Mouse (Mus musculus): ENCODE data around the gene Eaf2.

Eaf2 gene

GRCm38 (mm10) chr16:36874583-36875275 is at the start of gene Eaf2, which contains the start of gene Golgb1:
Eaf2 (minus strand) TSS chr16:36875003.
Golgb1 (plus strand) TSS chr16:36875140.
- in situ Hi-C loops (cut with MboI) = no loop called here

DNA sequence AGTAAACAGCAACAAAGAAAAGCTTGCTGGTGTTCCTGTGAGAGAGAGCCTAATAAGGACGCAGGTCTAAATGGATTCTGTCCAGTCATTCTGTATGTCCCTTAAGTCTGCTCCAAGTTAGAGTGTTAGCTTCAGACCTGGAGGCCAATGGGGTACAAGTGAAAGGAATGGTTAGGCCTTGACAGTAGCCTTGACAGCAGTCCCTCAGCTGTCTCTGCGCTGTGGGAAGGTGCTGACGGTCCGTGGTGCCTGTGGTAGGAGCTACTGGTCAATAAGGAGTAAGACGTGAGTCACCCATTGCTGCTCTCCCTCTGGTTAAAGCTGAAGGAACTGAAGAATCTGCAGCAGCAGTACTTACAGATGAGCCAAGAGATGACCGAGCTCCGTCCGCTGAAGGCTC is 49.5 kb upstream of the Eaf2 start:
- in situ Hi-C loops (cut with MboI) = no loop called here

DNA sequence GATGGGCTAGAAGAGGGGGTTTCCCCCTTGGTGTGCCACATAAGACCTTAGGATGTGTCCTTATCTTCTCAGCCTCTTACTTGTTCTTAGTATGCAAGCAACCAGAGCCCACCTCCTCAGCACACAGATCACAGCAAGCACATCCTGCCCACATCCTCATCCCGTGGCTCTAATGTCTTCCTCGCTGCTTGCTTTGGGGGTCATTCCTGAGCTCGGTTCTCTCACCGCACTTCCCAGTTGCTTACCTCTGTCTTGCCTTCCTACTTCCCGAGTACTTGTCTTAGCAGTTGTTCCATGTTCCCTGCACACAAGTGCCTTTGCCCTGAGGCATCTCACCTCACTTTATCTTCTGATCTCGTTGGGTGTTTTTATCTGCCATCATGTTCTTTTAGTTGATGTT is 47.2 kb upstream of the Eaf2 start:
- in situ Hi-C loops (cut with MboI) = no loop called here

- in situ Hi-C loops (cut with MboI) = no loop called here
Measured at GRCm38 (mm10) chr16:36921067-36921613, 46.3 kb upstream of the Eaf2 start.

DNA sequence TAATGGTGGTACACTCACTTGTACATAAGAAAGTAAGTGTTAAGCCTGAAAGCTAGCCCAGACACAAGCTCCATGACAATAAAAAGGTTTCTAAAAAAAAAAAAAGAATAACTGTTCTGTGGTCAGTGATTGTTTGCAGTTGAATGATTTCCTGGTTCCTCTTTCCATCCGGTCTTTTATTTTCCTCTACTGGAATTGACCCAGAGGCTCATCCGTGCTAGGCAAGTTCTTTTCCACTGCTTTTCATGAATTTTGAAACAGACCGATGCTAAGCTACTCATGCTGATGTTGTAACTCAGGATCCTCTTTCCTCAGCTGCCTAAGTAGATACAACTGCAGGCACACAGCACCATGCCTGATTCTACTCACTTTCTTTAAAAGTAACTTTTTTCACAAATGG is 45.6 kb upstream of the Eaf2 start:
- in situ Hi-C loops (cut with MboI) = no loop called here

- in situ Hi-C loops (cut with MboI) = no loop called here
Measured at GRCm38 (mm10) chr16:36918505-36918904, 43.7 kb upstream of the Eaf2 start.

DNA sequence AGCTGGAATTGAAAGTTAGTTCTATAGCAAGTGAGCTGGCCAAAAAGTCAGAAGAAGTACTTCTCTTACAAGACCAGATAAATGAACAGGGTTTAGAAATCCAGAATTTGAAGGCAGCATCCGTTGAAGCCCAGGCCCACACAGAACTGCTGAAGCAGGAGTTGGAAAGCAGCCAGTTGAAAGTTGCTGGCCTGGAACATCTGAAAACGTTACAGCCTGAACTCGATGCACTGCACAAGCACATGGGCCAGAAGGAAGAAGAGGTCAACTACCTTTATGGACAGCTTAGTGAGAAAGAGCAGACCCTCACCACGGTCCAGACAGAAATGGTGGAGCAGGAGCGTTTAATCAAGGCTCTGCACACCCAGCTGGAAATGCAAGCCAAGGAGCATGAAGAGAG is 39.4 kb upstream of the Eaf2 start:
- in situ Hi-C loops (cut with MboI) = no loop called here

GRCm38 (mm10) chr16:36912311-36912710 is 37.5 kb upstream of the Eaf2 start:
- in situ Hi-C loops (cut with MboI) = no loop called here

GRCm38 (mm10) chr16:36911909-36912308 is 37.1 kb upstream of the Eaf2 start:
- in situ Hi-C loops (cut with MboI) = no loop called here

- in situ Hi-C loops (cut with MboI) = no loop called here
Measured at GRCm38 (mm10) chr16:36903156-36903555, 28.4 kb upstream of the Eaf2 start.

GRCm38 (mm10) chr16:36896712-36897111 is 21.9 kb upstream of the Eaf2 start:
- in situ Hi-C loops (cut with MboI) = no loop called here

- in situ Hi-C loops (cut with MboI) = no loop called here
Measured at GRCm38 (mm10) chr16:36893317-36893716, 18.5 kb upstream of the Eaf2 start.

- in situ Hi-C loops (cut with MboI) = no loop called here
Measured at GRCm38 (mm10) chr16:36891415-36891814, 16.6 kb upstream of the Eaf2 start.

DNA sequence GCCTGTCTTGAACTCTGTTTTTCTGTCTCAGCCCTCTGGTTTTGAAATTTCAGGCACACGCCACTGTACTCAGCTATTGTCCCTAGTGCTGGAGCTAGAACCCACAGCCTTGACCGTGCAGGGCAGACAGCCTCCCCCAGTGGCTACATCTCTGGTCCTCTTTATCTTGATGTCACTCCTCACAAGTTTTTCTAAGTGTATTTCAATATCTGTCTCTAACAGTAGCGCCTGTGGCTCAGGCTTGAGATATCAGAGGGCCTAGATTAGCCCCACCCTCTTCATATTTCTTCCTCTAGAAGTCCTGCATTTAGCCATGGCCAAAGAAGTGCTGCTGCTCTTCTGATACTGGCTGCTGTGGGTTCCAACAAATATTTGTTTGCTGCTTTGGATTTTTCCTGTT is 15.8 kb upstream of the Eaf2 start:
- in situ Hi-C loops (cut with MboI) = no loop called here

DNA sequence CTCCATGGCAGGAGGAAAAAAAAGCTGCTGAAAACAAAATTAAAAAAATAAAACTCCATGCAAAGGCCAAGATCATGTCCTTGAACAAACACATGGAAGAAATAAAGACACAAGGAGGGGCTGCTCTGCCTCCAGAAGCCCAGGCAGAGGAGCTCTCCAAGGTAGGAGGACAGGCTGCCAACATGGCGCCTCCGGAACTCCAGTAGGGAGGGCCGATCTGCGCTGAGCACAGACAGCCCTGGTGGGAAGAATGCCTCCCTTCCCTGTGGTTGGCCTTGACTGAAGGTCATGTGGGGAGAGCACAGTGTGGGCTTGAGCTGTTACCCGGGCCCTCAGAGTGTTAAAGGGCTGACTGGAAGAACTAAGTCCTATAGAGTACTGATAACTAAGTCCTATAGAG is 12.7 kb upstream of the Eaf2 start:
- in situ Hi-C loops (cut with MboI) = no loop called here

DNA sequence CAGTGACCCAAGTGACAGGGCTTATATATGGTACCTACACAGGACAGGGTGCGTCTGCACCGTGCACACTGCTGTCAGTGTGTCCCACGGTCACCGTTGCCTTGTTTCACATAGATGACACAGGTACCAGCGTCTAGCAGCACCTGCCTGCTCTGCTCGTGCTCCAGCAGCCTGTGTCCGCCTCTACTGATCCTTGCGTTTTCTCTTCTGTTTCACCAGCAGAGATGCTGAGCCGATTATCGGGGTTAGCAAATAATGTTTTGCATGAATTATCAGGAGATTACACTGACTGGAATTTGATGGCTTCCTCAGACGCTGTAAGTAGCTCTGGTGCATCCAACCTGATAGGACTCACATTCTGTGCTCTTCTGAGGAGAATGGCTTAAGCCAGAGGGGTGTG is 11.1 kb upstream of the Eaf2 start:
- in situ Hi-C loops (cut with MboI) = no loop called here

DNA sequence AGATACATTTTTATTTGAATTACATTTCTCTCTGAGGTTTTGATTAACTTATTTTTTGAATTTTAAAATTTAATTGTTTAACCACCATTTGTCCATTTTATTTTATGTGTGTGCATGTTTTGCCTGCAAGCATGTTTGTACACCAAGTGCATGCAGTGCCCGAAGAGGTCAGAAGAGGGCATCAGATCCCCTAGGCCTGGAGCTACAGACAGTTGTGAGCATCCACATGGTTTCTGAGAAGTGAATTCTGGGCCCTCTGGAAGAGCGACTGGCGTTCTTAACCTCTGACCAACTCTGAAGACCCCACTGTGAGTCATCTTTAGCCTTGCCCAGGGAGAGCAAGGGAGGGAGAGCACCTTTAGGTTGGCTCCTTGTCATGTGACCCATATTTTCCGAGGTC is 10.1 kb upstream of the Eaf2 start:
- in situ Hi-C loops (cut with MboI) = no loop called here

- in situ Hi-C loops (cut with MboI) = no loop called here
Measured at GRCm38 (mm10) chr16:36882737-36883343, 8.0 kb upstream of the Eaf2 start.

DNA sequence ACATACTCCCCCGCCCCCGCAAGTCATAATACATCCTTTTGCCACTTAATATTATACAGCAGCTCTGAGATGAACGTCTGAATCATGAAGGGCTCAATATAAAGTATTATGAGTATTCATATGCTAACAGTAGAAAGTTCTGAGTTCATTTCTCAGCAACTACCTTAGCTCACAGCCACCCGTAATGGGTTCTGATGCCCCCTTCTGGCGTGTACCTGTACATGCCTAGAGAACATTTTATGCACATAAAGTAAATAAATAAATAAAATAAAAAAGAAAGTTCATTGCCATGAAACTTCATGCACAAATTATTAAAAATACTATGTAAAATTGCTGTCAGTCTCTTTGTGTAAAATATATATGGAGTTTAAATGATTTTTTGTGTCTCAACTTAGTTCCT is 2.5 kb upstream of the Eaf2 start:
- in situ Hi-C loops (cut with MboI) = no loop called here

DNA sequence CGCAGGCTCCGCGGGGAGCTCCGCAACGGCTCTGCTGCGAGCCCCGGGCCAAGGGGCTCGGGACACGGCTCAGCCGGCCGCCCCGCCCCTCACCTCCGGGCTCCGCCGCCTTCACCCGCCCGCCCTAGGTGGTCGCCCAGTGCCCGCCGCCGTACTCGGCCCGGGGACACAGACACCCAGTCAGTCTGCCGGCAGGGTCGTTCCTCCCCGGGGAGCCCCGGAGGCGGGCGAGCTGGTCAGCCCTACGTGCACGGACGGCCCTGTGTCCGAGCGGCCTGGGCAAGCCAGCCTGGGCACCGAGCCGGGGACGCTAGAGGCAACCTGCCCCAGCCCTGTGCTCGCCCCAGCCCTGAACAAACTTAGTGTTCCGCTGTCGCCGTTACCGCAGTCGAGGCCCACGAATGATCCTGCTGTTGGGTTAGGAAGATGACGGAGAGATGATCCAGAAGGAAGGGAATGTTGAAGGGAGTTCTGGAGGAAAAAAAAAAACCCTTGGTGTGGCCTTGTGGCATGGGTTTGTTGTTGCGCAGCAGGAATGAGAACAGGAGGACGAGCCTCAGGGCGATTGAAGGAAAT is 561 bp upstream of the Eaf2 start:
- in situ Hi-C loops (cut with MboI) = no loop called here

GRCm38 (mm10) chr16:36869442-36869841 is 5.4 kb downstream of the Eaf2 start:
- in situ Hi-C loops (cut with MboI) = no loop called here

DNA sequence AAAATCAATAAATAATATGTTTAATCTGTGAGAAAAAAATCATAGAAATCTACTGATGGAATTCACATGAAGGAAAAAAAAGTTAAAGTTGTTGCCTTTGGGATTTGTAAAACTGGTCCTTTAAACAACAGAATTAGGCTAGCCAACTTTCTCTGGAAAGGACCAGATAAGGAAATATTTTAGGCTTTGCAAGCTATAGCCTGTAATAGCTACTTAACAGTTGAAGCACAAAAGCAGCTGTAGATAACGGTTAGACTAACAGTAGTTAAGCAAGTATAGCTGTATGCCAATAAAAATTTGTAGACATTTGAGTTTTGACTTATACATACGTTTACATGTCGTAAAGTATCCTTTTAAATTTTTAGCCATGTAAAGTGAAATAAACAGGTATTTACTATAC is 11.2 kb downstream of the Eaf2 start:
- in situ Hi-C loops (cut with MboI) = no loop called here

GRCm38 (mm10) chr16:36851202-36851601 is 23.6 kb downstream of the Eaf2 start:
- in situ Hi-C loops (cut with MboI) = no loop called here

All from mature B cell (primary cell).